Mouse (Mus musculus) bone marrow, adult 2 months (tissue): ENCODE results near the gene Rgs10. TPM values are rescaled to one million over a fixed set of nuclear protein-coding genes. Genes with fewer than 3 reads are reported as not detected.

Experiments used
- H3K27ac ChIP-seq: fragments of 200-500 bp; 2 replicates; pipeline ENCODE4 v1.5.1; 2012; ENCODE audit warnings: low read depth, mild to moderate bottlenecking, control low read depth, inconsistent platforms, low read length; ENCODE audit not compliant: control insufficient read depth, poor library complexity, insufficient read depth
- H3K4me1 ChIP-seq: fragments of 200-500 bp; 2 replicates; pipeline ENCODE4 v1.6.1; 2011; ENCODE audit warnings: low read length; ENCODE audit not compliant: control insufficient read depth, insufficient read depth
- H3K4me3 ChIP-seq: fragments of 200-500 bp; replicated peaks from 2 replicates; pipeline ENCODE3; 2011; ENCODE audit warnings: mild to moderate bottlenecking, low read depth, low read length, control low read depth; ENCODE audit not compliant: control insufficient read depth
- CTCF ChIP-seq: fragments of 200-500 bp; IDR thresholded peaks from 2 replicates; pipeline ENCODE4 v1.5.1; 2011; ENCODE audit warnings: low read length, control low read depth; ENCODE audit not compliant: control insufficient read depth, insufficient read depth
- POLR2A ChIP-seq: fragments of 200-500 bp; IDR thresholded peaks from 2 replicates; pipeline ENCODE4 v1.6.1; 2011; ENCODE audit warnings: low read depth, mild to moderate bottlenecking, control low read depth, low read length, borderline replicate concordance; ENCODE audit not compliant: control insufficient read depth
- WGBS: fragments of 180-500 bp; shearing (Covaris S2); methylation state at CpG from one replicate; pipeline ENCODE4 v1.1.7; 2018; 5-methylcytosine and 5-hydroxymethylcytosine counted together
- polyA plus RNA-seq: library from polyadenylated mRNA; stranded (reverse); fragments of >200 nt; gene quantifications from 2 replicates; pipeline ENCODE4 v1.2.4, GENCODE M21; 2011; ENCODE audit warnings: low replicate concordance; ENCODE audit not compliant: missing spikeins, insufficient read depth, insufficient read length

Rgs10 gene
- polyA plus RNA-seq, 1 experiment, result 118 TPM

DNA sequence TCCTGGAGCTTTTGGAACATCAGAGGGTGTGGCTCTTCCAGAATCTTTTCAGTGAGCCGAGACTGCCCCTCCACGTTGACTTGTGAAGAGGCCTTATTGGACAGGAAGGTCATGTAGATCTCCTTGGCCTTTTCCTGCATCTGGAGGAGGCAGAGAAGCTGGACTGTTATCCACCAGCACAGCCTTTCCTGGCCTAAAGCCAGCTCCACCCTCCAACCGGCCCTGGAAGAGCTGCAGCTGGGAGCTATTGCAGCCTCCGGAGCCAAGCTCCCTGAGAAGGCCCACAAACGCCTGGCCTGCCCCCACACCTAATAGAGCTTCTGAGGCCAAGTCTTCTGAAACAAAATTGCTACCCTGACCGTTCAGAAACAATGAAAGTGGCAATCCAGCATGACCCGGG is 29.6 kb downstream of the Rgs10 start:
- TF ChIP-seq POLR2A (no peak), CTCF (no peak)

DNA sequence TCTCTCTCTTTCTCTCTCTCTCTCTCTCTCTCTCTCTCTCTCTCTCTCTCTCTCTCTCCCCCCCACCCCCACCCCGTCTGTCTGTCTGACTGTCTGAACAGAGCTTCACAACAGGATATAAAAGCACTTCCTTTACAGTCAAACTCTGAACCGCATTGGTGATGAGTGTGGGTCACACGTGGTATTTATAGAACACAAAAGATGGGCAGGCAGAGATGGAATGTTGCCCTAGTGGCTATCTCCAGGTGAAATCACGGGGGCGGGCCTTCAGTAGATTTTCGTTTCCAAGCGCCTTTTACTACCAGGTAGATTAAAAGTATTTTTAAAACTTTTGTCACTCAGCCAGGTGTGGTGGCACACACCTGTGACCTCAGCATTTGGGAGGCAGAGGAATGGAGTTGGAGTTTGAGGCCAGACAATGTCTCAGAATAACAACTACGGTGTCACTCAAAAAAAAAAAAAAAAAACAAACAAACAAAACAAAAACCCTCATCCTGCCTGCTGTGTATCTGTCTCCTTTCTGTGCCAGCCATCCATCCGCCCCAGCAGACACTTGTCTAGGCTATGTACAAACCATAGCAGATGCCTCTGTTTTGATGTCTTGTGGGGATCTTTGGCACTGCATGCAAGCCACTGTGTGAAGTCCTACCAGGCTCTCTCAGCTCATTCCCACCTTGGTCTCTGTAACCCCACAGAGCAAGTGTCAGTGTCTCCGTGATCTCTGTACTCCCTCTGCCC is 34.7 kb downstream of the Rgs10 start:
- TF ChIP-seq POLR2A (no peak), CTCF (no peak)
- H3K4me3 ChIP-seq, result no peak overlapping the region
- peaks cover 10% of the 10 kb centered on the region for H3K4me1 ChIP-seq
- no peak overlapping the region for H3K27ac ChIP-seq
- 25% methylated on average over 10 of the region's 10 CpGs for WGBS

More for the DNA sequence above, 29.6 kb downstream of the Rgs10 start:
- peaks cover 9% of the 10 kb centered on the region for H3K4me1 ChIP-seq
- no peak overlapping the region for H3K4me3 ChIP-seq
- peak overlapping the region; percentile 6; the same call in 1 of the 2 replicates for H3K27ac ChIP-seq
- WGBS, result 58% methylated on average over 7 of the region's 7 CpGs

DNA sequence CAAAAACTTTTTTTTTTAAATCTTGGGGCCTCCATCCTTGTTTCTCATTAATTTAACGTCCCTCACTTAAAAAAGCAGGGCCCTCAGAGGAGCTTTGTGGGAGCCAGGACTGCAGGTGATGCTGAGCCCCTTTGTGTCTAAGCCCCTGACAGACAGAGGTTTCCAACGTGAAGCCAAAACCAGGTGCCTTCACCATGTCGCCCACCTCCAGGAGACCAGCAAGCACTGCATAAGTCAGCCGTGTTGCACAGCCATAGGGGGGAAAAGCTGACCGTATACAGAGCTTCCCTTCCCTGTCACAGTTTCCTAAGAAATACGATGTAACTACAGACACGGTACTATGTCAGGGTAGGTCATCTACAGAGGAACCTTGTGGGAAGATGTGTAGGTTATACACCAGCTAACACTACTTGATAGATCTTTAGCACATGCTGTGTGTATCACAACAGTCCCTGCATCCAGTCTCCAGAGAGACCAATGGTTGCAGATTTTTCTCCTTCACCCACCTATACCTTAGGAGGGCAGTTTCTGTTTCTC is 35.3 kb downstream of the Rgs10 start:
- no peak overlapping the region for H3K27ac ChIP-seq
- WGBS, result 43% methylated on average over 7 of the region's 7 CpGs
- no peak overlapping the region for H3K4me3 ChIP-seq
- peaks cover 10% of the 10 kb centered on the region for H3K4me1 ChIP-seq
- no peak for TF ChIP-seq CTCF

- peaks cover 10% of the 10 kb centered on the region for H3K4me1 ChIP-seq
- no peak overlapping the region for H3K4me3 ChIP-seq
- no peak for TF ChIP-seq CTCF
- no peak for TF ChIP-seq POLR2A
- WGBS, result 76% methylated on average over 6 of the region's 6 CpGs
- no peak overlapping the region for H3K27ac ChIP-seq
These were observed 36.1 kb downstream of the Rgs10 start for GRCm38 (mm10) chr7:128382527-128382860.

DNA sequence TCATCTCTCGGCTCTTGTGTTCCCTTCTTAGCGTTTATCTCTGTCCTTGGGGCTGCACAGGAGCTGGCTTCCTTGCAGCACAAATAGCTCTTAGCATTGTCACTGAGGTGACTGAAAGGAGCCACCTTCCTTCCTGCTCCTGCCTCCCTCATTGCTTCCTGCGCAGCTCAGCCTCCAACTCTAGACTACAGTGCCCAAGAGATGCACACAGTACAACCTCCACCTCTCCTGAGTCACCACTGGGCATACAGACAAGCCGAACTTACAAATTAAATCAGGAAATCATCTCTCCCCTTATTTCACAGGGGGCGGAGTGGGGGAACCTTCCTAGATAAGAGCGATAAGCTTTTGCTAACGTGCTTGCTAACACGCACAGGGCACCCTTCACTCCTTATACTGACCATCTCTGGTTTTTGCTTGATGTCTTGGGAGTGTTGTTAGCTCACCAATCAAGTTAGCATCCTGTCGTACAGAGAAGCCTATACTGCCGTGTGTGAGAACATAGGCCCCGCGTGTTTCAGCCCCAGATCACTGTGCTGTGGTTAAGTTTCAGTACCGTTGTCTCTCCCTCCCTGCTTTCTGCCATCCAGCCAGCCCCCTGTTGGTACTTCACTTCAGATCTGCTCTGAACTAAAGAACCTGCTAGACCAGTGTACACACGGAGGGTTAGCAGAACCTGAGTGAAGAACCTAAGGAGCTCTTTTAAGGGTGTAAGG is 36.6 kb downstream of the Rgs10 start:
- TF ChIP-seq CTCF (no peak), POLR2A (no peak)
- 32% methylated on average over 14 of the region's 14 CpGs for WGBS
- peaks cover 10% of the 10 kb centered on the region for H3K4me1 ChIP-seq
- no peak overlapping the region for H3K4me3 ChIP-seq
- no peak overlapping the region; the same call in 1 of the 2 replicates for H3K27ac ChIP-seq

- Histone ChIP-seq H3K4me3 (no peak overlapping the region), H3K27ac (no peak overlapping the region), H3K4me1 (peaks cover 12% of the 10 kb centered on the region)
- TF ChIP-seq POLR2A (no peak), CTCF (no peak)
- WGBS, result 5% methylated on average over 2 of the region's 2 CpGs
These were observed 37.6 kb downstream of the Rgs10 start for GRCm38 (mm10) chr7:128381001-128381400.

DNA sequence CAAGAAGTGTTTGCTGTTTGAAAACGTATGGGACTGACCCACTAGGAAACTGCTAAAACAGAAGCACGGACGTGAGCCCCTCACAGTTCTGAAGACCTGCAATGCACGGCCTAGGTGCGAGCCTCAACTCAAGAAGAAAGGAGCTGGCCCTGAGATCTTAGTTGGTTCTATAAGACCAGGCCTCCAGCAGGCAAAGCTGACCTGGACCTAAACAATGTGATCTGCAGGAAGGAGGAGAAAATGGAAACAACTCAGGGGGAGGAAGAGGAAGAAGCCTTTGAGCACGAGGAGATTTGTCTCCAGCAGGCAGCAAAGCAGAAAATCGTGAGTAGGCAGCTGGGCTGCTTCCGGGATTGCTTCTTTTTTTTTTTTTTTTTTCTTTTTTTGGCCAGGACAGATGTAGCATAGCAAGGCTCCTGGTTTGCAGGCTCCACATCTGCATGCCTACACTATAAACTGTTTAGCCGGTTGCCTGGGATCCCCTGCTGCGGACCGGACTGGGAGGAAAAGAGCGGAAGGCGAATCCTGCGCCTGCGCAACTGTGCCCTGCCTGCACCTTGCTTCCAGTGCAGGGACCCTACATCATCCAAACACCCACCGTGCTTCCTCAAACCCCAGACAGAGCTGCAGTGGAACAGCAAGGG is 39.3 kb downstream of the Rgs10 start:
- peak overlapping the region; percentile 14; the same call in 1 of the 2 replicates for H3K27ac ChIP-seq
- H3K4me3 ChIP-seq, result no peak overlapping the region
- TF ChIP-seq CTCF (no peak), POLR2A (no peak)
- WGBS, result 56% methylated on average over 16 of the region's 16 CpGs
- peaks cover 13% of the 10 kb centered on the region for H3K4me1 ChIP-seq

- TF ChIP-seq POLR2A (no peak), CTCF (no peak)
- Histone ChIP-seq H3K4me3 (no peak overlapping the region), H3K27ac (no peak overlapping the region), H3K4me1 (peaks cover 9% of the 10 kb centered on the region)
- 65% methylated on average over 11 of the region's 11 CpGs for WGBS
These were observed 42.3 kb downstream of the Rgs10 start for GRCm38 (mm10) chr7:128376206-128376701.
